Mouse (Mus musculus) ES-Bruce4 (cell line): ENCODE data around the gene Epha7. TPM values are rescaled to one million over a fixed set of nuclear protein-coding genes. Genes with fewer than 3 reads are reported as not detected.

ENCODE experiments used
- H3K27ac ChIP-seq: 2 replicates; pipeline ENCODE4 v1.5.1; 2012; ENCODE audit warnings: low read length, inconsistent platforms; ENCODE audit not compliant: insufficient read depth
- H3K27me3 ChIP-seq: 2 replicates; pipeline ENCODE4 v1.6.1; 2012; ENCODE audit warnings: mild to moderate bottlenecking, low read length, inconsistent platforms; ENCODE audit not compliant: control insufficient read depth, poor library complexity, insufficient read depth, severe bottlenecking
- H3K36me3 ChIP-seq: 2 replicates; pipeline ENCODE4 v1.6.1; 2012; ENCODE audit warnings: inconsistent platforms, mild to moderate bottlenecking, low read length, moderate library complexity; ENCODE audit not compliant: control insufficient read depth, poor library complexity, insufficient read depth, severe bottlenecking
- H3K4me1 ChIP-seq: one replicate; pipeline ENCODE4 v1.8.1; 2011; ENCODE audit warnings: low read length; ENCODE audit not compliant: control insufficient read depth, insufficient read depth
- H3K4me3 ChIP-seq: 2 replicates; pipeline ENCODE4 v1.5.1; 2011; ENCODE audit warnings: low read depth, mild to moderate bottlenecking, low read length
- H3K9ac ChIP-seq: 2 replicates; pipeline ENCODE4 v1.6.1; 2012; ENCODE audit warnings: low read depth, mild to moderate bottlenecking, inconsistent platforms; ENCODE audit not compliant: poor library complexity, severe bottlenecking
- H3K9me3 ChIP-seq: replicated peaks from 2 replicates; pipeline ENCODE4 v1.6.1; 2012; ENCODE audit warnings: mild to moderate bottlenecking, low read length, inconsistent platforms; ENCODE audit not compliant: control insufficient read depth, poor library complexity, insufficient read depth, severe bottlenecking
- CTCF ChIP-seq: IDR thresholded peaks from one replicate; pipeline ENCODE4 v1.8.1; 2011; ENCODE audit warnings: low read depth, low read length
- EP300 ChIP-seq: IDR thresholded peaks from 2 replicates; pipeline ENCODE4 v1.6.1; 2011; ENCODE audit warnings: low read depth, low read length; ENCODE audit not compliant: insufficient read depth
- POLR2A ChIP-seq: IDR thresholded peaks from one replicate; pipeline ENCODE4 v1.8.1; 2011; ENCODE audit warnings: low read length; ENCODE audit not compliant: insufficient read depth
- polyA plus RNA-seq: library from polyadenylated mRNA; stranded (reverse); fragments of >200 nt; gene quantifications from 2 replicates; pipeline ENCODE4 v1.2.4, GENCODE M21; 2011; ENCODE audit warnings: low read depth; ENCODE audit not compliant: missing spikeins, insufficient read depth, insufficient read length

Gene Epha7
- polyA plus RNA-seq, 1 experiment: 4.2 TPM

DNA sequence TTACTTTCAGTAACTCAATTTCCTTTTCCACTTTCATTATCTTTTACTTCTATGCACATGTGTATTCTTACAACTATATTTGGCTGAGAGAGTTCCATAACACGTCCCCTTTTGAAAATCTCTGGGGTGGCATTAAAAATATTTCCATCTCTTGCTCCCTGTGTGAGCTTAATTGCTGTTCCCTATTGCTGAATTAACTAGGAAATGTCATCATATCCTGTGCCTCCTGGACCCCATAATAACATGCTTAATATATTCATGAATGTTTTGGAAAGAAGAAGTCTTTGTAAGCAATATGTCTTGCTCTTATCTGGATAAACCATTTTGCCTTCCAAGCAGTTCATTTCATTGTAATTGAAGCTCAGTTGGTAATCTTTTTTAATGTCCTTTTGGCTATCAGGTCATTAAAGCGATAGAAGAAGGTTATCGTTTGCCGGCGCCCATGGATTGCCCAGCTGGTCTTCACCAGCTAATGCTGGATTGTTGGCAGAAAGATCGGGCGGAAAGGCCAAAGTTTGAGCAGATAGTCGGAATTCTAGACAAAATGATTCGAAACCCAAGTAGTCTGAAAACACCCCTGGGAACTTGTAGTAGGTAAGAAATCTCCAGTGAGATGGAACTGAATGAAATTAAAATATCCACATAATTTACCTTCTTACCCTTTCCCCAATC is 148.1 kb downstream of the Epha7 start:
- H3K9me3 ChIP-seq: no peaks in the 10 kb centered on the region
- H3K27ac ChIP-seq: no peak overlapping the region
- no peaks in the 10 kb centered on the region for H3K36me3 ChIP-seq
- TF ChIP-seq POLR2A (no peak), EP300 (no peak), CTCF (no peak)
- H3K4me3 ChIP-seq: no peak overlapping the region
- H3K9ac ChIP-seq: no peak overlapping the region
- no peaks in the 10 kb centered on the region for H3K27me3 ChIP-seq
- H3K4me1 ChIP-seq: no peaks in the 10 kb centered on the region

DNA sequence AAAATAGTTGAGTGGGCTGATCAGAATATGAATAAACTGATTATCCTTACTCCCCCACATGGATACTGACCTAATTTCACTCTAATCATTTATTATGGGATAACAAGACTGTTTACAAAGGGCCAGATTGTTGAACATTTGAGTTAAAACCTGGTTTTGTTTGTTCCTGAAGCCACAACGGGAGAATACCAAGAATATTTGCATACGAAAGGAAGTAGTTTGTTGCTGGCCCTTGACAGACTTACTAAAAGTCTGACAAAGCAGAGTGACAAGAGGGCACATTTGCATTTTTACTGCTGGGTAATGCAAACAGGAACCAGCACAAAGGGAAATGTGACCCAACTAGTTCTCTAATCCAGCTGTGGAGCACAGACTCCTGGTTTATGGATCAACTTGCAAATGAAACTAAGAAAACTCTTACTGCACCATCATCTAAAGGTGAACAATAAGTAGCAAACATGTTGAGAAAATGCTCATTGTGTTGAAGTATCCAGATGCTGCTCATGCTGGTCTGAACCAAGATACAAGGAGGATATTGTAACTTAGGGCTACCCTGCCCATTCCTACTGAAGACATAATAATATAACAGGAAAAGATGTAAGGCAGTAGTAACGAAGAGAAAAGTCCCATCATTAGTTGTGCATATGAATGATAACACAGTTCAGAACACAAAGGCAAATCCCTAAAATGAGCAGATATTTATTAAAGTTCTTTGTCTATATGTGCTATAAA is 154.8 kb downstream of the Epha7 start:
- H3K4me3 ChIP-seq: no peak overlapping the region
- H3K27ac ChIP-seq: no peak overlapping the region
- H3K36me3 ChIP-seq: no peaks in the 10 kb centered on the region
- H3K27me3 ChIP-seq: no peaks in the 10 kb centered on the region
- no peak overlapping the region for H3K9ac ChIP-seq
- no peaks in the 10 kb centered on the region for H3K9me3 ChIP-seq
- no peaks in the 10 kb centered on the region for H3K4me1 ChIP-seq
- TF ChIP-seq EP300 (no peak), CTCF (no peak), POLR2A (no peak)

GRCm38 (mm10) chr4:28998462-28999286 is 185.7 kb downstream of the Epha7 start:
- Histone ChIP-seq H3K27ac (no peak overlapping the region), H3K36me3 (no peaks in the 10 kb centered on the region), H3K4me1 (no peaks in the 10 kb centered on the region), H3K9me3 (no peaks in the 10 kb centered on the region), H3K27me3 (no peaks in the 10 kb centered on the region), H3K4me3 (no peak overlapping the region), H3K9ac (no peak overlapping the region)
- TF ChIP-seq CTCF (no peak), EP300 (no peak), POLR2A (no peak)

GRCm38 (mm10) chr4:28999287-28999595 is 186.3 kb downstream of the Epha7 start:
- TF ChIP-seq POLR2A (no peak), CTCF (no peak), EP300 (no peak)

GRCm38 (mm10) chr4:29010333-29010732 is 197.4 kb downstream of the Epha7 start:
- TF ChIP-seq POLR2A (no peak), CTCF (no peak), EP300 (no peak)
- H3K9ac ChIP-seq: no peak overlapping the region

More at GRCm38 (mm10) chr4:28999287-28999595, 186.3 kb downstream of the Epha7 start:
- no peak overlapping the region for H3K9ac ChIP-seq
- no peak overlapping the region for H3K4me3 ChIP-seq
- H3K9me3 ChIP-seq: no peaks in the 10 kb centered on the region
- no peak overlapping the region for H3K27ac ChIP-seq
- no peaks in the 10 kb centered on the region for H3K4me1 ChIP-seq
- H3K36me3 ChIP-seq: no peaks in the 10 kb centered on the region
- H3K27me3 ChIP-seq: no peaks in the 10 kb centered on the region

More at GRCm38 (mm10) chr4:29010333-29010732, 197.4 kb downstream of the Epha7 start:
- H3K36me3 ChIP-seq: no peaks in the 10 kb centered on the region
- H3K4me1 ChIP-seq: no peaks in the 10 kb centered on the region
- no peak overlapping the region for H3K4me3 ChIP-seq
- H3K9me3 ChIP-seq: no peaks in the 10 kb centered on the region
- H3K27me3 ChIP-seq: no peaks in the 10 kb centered on the region
- H3K27ac ChIP-seq: no peak overlapping the region
